Mouse (Mus musculus): Measurements from ENCODE around the gene Nup210. TPM values are rescaled to one million over a fixed set of nuclear protein-coding genes. Genes with fewer than 3 reads are reported as not detected.

Gene Nup210
- 10 to 100 TPM; 17.8 to 23.4 TPM for total RNA-seq (2021)

DNA sequence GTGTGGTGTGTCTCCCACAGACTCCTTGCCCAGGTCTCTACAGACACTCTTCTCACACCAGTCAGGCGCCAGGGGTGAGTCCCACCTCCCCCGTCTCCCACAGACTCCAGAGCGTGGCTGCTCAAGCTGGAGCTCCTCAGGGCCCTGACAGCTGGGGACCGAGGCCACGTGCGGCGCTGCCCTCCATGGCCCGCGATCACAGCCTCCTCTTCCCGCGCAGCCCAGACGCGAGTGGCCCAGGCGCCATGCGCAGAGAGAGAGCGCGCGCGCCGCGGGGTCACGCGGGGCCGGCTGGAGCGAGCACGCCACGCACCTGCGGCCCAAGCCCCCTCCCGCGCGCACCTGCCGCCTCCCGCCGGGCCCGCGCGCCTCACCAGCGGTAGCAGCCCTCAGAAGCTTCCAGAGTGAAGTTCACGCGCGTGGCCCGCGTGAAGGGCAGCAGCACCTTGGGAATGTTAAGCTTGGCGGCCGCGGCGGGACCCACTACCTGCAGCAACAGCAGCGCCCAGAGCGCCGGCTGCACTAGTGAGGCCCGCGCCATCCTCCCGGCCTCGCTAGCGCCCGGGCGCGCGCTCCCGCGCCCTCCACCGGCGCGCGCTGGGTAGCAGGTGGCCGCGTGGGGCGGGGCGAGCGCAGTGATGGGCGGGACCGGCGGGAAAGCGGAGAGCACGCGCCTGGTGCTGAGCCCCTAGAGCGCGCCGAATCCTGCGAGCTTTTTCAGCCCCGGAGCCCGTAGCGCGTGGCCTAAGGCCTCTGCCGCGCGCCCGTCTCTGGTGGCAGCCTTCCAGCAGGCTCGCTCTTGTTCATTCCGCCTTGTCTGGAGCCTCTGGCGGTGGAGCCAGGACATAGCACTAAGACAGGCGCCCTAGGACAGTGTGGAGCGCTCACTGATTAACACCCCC is at the start of gene Nup210:
TSS of gene Nup210 (minus strand) at position 586 of the 902 bp plus-strand sequence.
- peak; percentile 84 to 94 for DNase-seq (ENCODE audit: extremely low spot score in 1 of 2, low spot score in 1 of 2)

DNA sequence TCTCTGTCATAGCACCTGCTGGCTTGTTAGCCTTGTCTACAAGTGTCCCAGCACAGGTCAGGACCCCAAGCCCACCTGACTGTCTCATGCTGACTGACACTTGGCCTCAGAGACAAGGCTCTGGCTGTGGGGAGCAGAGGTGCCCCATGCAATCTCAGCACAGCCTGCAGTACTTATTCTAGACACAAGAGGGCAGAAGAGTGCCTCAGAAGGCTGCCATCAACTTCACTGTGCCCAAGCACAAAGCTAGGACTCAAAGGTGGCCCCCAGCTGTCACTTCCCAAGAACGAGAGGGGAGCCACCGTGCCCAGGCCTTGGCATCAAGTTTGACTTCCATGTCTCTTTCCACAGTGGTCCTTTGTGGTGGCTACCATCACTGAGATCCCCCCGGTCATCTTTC is 48.6 kb upstream of the Nup210 start:
- peak; percentile 73 to 86 for DNase-seq (ENCODE audit: extremely low spot score in 1 of 2, low spot score in 1 of 2)

DNA sequence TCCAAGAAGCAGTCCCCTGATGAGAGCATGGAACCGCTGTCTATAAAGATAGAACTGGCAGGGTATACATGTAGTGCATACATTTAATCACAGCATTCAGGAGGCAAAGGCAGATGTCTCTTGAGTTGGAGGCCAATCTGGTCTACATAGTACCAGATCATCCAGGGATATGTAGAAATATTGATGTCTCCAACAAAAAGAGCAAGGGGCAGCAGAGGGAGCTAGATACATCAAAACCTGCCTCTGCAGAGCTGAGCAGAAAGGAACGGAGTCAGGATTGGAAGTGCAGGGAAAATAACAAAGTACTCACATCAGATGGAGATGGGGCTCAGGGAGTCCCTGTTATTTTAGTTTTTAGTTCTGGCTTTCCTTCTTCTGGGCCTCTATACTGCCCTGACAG is 48.0 kb upstream of the Nup210 start:
- no peak for DNase-seq (ENCODE audit: extremely low spot score in 1 of 2, low spot score in 1 of 2)

DNA sequence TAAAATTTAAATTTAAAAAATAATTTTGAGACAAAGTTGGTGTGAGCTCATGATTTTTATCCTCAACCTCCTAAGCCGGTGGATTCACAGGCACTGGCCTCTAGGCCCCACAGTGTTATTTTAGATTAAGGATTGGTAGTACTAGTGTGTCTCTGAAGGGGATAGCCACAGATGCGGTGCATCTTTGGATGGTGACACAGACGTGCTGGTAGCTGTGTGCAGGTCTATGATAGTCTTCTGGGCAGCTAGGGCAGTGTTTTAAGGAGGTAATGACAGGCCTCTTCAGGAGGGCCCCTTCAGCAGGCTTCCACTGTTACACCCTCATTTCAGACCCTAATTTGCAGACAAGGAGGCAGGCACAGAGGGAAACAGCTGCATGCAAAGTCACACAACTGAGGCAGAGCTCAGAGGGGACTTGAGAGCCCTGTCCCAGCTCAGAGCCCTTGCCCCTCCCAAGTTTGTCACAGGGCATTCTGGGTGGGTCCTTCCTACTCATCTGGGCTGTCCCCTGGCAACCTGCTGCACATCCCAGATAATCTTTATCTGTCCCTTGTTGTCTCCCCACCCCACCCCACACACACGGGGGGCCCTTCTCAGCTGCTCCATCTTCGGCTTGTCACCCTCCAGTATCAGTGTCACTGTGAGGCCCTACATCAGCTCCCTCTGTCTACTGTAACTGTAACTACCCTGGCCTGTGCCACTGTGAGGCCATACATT is 46.7 kb upstream of the Nup210 start:
- no peak for DNase-seq (ENCODE audit: extremely low spot score in 1 of 2, low spot score in 1 of 2)

DNA sequence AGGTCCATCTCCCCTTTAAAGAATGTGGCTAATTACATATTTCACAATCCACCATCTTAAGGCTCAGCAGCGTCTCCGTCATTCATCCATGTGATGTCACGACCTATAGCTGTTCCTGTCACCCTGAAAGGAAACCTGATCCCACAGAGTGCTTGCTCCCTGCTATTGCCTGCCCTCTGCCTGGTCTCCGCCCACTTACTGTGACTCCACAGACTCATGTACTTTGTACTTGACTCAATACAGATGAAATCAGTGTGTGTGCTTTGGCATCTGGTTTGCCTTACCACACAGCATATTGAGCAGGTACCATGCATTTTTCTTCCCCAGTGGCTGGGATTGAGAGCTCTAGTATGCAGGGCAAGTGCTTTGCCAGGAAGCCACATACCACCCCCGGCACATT is 45.7 kb upstream of the Nup210 start:
- no peak for DNase-seq (ENCODE audit: extremely low spot score in 1 of 2, low spot score in 1 of 2)

DNA sequence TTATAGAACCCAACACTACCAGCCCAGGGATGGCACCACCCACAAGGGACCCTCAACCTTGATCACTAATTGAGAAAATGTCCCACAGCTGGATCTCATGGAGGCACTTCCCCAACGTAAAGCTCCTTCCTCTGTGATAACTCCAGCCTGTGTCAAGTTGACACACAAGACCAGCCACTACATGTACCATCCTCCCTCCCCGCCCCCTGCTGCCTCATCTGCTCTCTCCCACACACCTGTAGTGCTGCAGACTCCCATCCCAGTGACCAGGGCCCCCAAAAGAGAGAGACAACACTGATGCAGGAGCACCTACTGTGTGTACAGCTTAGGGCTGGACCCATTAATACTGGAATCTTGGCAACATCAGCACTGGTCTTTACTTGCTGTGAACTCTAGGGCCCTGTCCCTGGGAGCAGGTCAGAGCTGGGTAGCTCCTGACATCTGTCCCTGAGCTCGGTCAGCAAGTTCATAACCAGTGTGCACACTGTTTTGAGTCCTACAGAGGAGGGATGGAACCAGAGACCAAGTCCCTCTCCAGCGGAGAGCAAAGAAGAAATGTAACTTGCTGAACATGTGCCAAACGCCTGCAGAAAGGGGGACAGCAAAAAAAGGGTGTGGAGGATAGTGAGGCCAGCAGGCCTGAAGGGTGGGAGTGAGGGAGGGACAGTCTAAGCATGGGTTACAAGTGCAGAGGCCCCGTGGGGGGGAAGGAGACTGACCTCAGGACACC is 45.0 kb upstream of the Nup210 start:
- no peak for DNase-seq (ENCODE audit: extremely low spot score in 1 of 2, low spot score in 1 of 2)

DNA sequence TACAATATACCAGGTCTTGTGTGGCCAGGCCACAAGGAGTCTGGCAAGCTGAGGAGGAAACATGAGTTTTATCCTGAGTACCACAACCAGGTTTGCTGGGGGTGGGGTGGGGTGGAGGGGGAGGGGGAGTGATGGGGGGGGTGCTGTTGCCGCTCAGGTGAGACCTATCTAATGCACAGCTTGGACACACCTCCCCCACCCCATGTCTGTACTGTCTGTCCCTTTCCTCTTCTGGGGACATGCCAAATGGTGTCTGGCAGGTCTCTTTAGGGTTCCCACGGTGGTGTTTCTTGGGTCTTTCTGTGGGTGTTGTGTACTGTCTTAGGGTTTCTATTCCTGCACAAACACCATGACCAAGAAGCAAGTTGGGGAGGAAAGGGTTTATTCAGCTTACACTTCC is 44.3 kb upstream of the Nup210 start:
- no peak for DNase-seq (ENCODE audit: extremely low spot score in 1 of 2, low spot score in 1 of 2)

DNA sequence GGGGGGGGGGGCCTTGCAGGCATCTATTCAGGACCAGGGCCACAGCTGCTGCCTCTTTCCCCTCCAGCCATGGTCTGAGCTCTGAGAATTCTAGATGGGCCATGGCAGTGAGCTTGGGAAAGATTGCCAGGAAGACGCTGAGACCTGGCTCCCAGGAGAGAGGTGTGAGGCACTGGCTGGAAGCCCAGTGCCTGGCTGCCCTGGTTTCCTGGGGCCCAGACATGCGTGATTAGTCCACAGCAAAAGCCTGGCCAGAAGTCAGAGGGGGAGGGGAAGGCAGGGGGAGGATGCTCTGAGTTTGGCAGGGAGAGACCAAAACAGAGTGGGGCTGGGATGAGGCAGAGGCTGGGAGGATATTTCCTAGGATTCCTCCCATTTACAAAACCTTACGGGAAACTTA is 43.8 kb upstream of the Nup210 start:
- no peak for DNase-seq (ENCODE audit: extremely low spot score in 1 of 2, low spot score in 1 of 2)

DNA sequence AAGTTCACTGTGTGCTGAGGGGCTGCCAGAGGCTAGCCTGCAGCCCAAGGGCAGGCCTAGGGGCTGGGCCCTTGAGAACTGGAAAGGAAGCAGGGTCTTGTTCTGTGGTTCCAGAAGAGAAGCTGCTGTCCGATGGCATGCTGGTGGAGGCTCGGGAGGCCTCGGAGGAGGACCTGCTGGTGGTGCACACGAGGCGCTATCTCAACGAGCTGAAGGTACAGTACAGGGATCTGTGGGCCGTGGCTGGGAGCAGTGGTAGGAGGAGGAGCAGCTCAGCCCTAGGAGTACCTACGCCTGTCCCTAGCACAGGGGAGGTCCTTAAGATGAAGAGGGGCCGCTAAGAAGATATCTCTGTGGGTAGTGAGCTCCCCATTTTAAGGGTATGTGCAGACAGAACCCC is 42.4 kb upstream of the Nup210 start:
- DNase-seq (ENCODE audit: extremely low spot score in 1 of 2, low spot score in 1 of 2): peak in 1 of 2 experiments; percentile 12

DNA sequence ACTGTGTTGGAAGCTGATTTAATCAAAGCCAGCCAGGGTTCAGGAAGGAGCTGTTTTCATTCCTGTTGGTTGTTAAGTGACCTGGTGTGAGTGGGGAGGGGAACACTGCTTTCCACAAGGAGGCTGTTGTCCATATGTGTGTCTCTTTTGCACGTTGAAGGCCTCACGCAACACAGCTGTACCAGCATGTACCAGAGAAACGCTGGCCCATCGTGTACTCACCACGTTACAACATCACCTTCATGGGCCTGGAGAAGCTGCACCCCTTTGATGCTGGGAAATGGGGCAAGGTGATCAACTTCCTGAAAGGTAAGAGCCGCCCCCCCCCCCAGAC is 40.6 kb upstream of the Nup210 start:
- DNase-seq (ENCODE audit: extremely low spot score in 1 of 2, low spot score in 1 of 2): no peak

DNA sequence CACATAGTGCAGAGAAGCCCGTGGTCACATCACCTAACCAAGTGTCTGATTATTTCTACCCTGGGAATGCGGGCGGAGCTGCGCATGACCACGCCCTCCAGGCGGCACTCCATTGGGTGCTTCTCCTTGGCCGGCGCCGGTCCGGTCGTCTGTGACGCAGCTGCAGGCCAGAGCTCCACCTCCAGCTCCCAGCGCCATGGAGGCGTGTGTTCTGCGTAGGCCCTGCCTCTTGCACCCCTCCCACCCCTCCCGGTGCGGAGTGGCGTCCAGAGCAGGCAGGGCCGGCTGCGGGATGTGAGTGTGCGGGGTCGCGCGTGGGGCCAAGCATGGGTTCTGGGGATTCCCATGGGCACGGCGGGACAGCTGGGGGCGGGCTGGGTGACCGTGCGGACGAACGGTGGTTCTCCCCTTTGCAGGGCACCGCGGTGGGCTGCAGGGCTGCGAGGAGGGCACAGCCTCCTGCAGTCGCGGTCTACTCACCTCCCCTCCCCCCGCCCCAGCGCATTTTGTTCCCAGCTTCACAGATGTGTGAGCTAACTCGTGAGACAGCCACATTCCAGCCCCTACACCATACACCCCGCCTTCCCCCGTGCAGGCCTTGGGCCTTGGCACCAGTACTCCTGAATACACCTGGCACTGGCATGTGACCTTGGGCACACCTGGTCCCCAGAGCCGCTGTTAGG is 40.1 kb upstream of the Nup210 start, which contains the start of gene Hdac11:
TSS of gene Hdac11 (plus strand) at position 112 of the 683 bp plus-strand sequence.
- DNase-seq (ENCODE audit: extremely low spot score in 1 of 2, low spot score in 1 of 2): peak; percentile 71 to 74

DNA sequence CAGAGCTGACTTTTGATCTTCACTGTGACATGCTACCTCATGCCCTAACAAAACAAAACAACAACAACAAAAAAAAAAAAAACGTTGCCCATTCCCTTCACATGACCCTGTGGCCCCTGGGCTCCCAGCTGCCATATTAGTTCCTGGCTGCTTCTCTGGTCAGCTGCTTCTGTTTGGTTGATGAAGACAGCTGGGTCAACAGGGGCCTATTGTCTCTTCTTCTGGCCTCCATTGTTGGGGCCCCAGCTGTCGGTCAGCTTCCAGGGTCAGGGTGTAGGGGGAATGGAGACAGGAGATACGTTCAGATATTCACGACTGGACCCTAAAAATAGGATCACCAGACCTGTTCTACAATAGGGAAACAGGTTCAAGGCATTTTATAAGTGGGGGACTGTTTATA is 39.4 kb upstream of the Nup210 start:
- DNase-seq (ENCODE audit: extremely low spot score in 1 of 2, low spot score in 1 of 2): no peak

DNA sequence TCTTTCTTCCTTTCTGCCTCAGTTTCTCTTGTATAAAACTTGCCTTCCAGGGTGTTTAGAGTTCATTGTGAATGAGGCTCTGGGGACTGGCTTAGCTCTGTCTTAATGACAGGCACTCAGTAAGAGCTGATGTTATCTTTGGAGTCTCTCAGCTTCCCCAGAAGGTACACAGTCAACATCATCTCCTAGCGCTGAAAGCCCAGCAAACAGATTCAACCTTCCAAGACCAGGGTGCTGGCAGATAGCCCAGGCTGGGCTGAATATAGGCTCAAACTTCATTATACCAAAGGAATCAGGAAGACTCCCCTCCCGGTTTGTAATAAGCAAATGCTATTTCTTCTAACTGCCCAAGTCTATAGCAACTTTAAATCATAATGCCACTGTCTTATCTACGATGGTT is 38.7 kb upstream of the Nup210 start:
- no peak for DNase-seq (ENCODE audit: extremely low spot score in 1 of 2, low spot score in 1 of 2)

DNA sequence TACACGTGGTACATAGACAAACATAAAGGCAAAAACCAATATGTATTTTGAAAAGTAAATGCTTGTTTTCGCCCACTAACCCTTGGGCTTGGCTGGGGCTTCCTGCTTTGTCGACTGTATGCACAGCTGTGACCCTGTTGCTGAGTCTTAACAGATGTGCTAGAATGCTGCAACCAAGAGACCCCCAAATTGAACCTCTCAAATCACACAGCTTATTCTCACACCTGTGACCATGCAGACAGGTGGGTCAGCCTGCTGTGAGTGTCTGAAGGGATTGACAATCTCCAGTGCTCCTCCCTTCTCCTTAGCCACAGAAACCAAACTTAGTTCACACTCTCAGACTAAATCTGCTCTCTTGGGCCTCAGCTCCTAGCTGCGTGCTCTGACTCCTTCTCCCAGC is 38.1 kb upstream of the Nup210 start:
- DNase-seq (ENCODE audit: extremely low spot score in 1 of 2, low spot score in 1 of 2): no peak

DNA sequence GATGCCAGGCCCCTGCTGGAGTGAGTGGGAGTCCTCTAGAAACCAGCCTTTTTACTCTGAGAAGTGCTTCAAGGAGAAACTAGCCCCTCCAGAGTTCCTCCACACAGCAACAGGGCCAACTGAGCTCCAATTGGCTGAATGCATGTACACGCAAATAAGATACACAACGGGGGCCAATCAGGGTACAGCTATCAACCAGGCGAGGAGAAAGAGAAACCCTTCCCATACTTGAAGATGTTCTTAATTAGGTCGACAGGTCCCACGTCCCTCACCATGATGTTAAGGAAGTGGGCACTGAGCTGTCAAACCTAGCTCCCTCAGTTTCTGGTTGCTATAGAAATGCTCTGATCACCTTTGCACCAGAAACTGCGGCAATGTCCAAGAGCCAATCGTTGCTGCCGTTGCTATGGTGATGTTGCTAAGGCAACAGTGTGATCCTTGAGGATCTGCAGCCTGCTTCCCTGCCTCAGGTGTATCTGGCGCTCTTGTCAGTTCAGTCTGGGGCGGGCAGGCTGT is 37.0 kb upstream of the Nup210 start:
- DNase-seq (ENCODE audit: extremely low spot score in 1 of 2, low spot score in 1 of 2): peak in 1 of 2 experiments; percentile 42

DNA sequence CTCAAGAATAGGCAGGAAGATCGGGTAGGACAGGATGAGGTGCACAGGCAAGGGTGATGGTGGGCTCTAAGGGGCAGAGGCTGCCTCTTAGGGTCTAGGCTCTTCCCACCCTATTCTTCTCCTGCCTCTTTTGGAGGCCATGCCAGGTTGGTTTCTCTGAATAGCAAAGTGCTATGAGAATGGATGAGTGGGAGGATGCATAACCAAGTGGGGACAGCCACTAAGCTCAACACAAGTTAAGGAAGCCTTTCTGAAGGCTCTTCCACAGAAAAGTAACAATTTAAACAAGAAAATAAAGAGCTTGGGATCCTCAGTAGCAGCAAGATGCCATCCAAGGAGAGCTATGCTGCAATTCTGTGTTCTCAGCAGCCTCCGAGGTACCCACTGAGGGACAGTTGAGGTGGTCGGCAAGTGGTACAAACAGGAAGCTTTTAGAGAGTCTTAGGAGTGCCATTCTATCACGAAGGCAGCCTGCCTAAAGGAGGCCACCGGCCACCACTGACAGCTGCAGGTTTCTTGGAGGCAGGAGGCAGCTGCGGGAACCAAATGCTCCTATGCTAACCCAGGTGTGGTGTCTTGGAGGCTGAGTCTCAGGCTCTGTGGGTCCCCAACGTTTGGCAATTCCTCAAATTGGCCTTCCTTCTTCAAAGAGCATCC is 36.4 kb upstream of the Nup210 start:
- DNase-seq (ENCODE audit: extremely low spot score in 1 of 2, low spot score in 1 of 2): no peak

DNA sequence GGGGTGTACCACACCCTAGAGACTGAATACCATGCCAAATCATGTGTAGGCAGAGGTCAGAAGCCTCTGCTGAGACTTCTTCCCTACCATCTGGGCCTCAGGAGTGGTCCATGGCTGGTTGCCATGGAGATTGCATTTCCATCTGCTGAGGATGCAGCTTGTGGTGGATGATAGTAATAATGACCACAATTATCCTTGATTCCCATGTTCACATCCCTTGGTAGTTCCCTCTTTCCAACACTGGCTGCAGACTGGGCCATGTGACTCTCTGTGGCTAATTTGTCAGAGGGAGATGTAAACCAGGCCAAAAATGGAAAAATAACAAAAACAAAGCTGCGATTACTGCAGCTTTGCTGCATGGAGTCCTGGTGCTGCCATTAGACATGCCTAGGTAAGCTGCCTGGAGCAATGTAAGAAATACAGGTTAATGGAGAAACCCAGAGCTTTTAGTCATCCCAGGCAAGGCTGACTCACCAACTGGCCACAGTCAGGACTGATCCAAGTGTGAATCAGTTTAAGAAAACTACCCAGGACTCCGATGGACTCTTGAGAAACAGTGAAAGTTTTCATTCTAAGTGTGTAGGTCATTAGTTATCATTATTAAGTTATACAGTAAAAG is 30.6 kb upstream of the Nup210 start:
- DNase-seq (ENCODE audit: extremely low spot score in 1 of 2, low spot score in 1 of 2): no peak

DNA sequence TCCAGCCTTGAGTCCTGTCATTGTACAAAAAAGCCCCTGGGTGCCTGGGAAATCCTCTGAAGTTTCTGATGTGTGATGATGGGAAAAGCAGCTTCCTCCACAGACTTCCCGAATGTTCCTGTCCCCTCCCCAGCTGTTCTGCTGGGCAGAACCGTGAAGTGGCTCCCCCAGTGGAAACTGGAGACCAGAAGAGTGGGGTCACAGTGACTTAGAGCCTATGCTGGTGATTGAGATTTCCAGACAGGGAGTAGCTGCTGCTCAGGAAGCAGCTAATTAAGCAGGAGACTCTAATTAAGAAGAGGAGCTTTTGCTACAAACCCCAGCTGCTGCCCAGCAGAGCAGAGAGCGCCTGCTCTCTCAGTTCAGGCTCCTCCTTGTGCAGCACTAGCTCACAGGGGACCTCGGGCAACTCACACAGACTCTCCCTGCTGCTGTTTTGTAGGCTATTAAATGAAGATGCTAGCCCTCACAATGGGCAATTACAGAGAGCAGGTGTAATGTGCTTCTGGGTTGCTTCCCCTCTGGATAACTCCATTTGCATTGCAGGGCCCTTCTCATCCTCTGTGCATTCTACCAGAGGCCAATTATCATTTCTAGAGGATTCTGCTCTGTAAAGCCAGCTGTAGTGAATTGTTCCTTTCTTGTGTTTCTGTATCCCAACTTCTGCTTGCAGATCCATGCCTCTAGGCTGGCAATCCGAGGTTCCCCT is 30.0 kb upstream of the Nup210 start:
- no peak for DNase-seq (ENCODE audit: extremely low spot score in 1 of 2, low spot score in 1 of 2)

DNA sequence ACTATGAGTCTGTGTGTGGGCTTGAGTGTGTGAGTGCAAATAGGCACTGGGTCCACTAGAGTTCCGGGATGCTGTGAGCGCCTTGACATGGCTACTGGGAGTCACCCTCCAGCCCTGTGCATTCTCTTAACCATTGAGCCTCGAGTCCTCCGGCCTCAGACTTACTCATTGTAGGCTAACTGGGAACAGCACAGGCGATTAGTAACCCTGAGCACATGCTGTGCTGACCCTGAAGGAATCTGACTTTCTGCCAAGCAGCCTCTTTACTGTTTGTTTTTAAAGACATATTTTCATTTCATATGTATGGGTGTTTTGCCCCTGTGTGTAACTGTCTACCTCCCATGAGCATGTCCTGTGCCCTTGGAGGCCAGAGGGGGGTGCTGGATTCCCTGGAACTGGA is 28.9 kb upstream of the Nup210 start:
- DNase-seq (ENCODE audit: extremely low spot score in 1 of 2, low spot score in 1 of 2): no peak

Measured in layer of hippocampus, postnatal 25 days (tissue).